Mouse (Mus musculus) splenic B cell, adult 2 months (primary cell): ENCODE data around the gene Tpd52l1.

ENCODE experiments used
- DNase-seq: peaks from one replicate; pipeline ENCODE4 v3.0.0-alpha.2; 2011; ENCODE audit warnings: low read depth, low spot score
- H3K27me3 ChIP-seq: 2 replicates; pipeline ENCODE4 v1.6.1; 2012; ENCODE audit warnings: mild to moderate bottlenecking, low read length, moderate library complexity, mixed read lengths; ENCODE audit not compliant: control insufficient read depth, poor library complexity, insufficient read depth, severe bottlenecking
- H3K36me3 ChIP-seq: 2 replicates; pipeline ENCODE4 v1.6.1; 2012; ENCODE audit warnings: mild to moderate bottlenecking, low read length, moderate library complexity, mixed read lengths; ENCODE audit not compliant: control insufficient read depth, poor library complexity, insufficient read depth, severe bottlenecking

The Tpd52l1 gene

DNA sequence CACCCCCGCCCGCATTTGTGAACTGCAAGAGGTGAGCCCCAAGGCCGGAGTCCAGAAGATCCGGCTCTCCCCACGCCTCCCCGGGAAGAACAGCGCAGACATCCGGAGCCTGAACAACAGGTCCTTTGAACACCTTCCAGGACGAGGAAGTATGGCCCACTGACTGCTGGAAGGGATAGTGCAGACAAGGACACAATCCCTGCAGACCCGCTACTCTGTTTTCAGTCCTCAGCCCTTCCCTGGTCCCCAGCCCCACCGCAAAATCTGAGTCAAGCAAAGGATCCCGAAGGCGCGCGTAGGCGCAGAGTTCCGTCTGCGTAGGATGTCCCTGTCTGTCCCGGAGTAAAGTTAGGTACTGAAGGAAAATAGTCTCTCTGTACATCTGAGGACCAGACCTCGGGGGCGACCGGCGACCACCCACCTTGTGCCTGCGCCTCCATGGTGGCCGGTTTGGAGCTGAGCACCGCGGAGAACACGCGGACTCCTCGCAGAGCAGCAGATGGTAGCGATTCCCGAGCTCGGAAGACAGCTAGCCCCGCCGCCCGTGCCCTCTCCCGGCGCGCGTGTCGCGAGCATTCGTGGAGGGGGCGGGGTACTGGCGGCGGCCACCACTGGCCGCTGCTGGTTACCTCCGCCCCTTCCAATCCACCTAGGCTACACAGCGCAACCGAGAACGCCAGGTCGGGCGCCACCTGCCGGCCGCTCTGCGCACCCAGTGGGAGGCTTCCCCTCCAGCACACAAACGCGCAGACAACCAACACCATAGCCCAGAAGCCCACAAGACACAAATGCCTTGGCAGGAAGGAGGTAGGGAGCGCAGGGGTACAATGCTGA, at the start of gene Tpd52l1:
Gene Tpd52l1, minus strand, starts transcription at position 668 of the 834 bp plus-strand sequence.
- DNase-seq = peak; percentile 8
- no peaks in the 10 kb centered on the region for H3K36me3 ChIP-seq
- no peaks in the 10 kb centered on the region; the same call in 1 of the 2 replicates for H3K27me3 ChIP-seq

DNA sequence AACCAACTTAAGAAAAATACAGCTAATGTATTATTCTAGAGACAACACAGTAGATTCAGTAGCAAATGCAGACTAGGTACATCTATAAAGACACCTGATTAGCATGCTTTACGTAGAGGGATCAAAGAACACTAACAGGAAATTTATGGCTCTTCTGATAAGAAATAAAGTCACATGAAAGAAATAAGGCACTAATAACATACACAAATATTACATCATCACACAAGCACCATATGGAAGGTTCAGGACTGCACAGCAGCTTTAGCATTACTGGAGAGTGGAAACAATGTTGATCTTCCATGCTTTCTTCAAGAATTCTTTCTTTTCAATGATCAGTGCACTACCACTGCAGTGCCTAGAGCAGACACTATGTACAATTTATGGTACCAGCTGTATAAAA, 48.5 kb upstream of the Tpd52l1 start:
- H3K27me3 ChIP-seq = no peaks in the 10 kb centered on the region
- no peaks in the 10 kb centered on the region for H3K36me3 ChIP-seq
- DNase-seq = no peak

DNA sequence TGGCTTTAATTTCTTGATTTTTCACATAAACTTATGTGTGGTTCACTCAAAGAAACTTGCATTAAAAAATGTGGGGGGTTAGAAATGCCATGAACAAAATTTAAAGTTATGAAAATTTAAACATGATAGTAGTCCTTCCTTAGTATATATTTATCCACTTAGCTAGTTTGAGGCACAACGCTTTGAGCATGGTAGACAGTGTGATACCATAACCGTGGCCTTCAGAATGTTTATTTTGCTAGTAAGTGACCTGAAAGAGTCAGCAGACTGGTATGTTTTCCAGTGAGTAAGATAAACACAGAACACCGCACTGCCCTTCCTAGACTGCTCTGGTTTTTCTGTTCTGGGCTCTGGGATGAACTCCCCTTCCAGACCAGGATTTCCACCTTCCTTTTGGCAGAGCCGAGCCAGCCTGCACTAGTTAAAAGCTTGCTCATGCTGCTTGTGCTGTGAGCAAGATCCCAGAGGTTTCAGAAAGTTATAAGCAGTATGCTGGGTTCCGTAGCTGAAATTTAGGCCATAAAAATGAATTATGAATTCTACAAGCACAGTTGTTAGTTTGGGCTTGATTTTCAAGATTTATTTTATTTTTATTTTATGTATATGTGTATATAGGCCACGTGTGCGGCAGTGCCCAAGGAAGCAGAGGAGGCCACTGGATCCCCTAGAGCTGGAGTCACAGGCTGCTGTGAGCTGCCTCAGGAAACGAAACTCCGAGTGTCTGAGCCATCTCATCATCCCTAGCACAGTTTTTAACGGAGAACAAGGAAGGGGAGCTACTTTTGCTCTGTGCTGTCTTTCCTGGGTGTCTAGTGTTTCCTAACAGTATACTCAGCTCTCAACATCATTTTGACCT, 21.5 kb upstream of the Tpd52l1 start:
- Histone ChIP-seq H3K27me3 (no peaks in the 10 kb centered on the region), H3K36me3 (no peaks in the 10 kb centered on the region)
- no peak for DNase-seq

DNA sequence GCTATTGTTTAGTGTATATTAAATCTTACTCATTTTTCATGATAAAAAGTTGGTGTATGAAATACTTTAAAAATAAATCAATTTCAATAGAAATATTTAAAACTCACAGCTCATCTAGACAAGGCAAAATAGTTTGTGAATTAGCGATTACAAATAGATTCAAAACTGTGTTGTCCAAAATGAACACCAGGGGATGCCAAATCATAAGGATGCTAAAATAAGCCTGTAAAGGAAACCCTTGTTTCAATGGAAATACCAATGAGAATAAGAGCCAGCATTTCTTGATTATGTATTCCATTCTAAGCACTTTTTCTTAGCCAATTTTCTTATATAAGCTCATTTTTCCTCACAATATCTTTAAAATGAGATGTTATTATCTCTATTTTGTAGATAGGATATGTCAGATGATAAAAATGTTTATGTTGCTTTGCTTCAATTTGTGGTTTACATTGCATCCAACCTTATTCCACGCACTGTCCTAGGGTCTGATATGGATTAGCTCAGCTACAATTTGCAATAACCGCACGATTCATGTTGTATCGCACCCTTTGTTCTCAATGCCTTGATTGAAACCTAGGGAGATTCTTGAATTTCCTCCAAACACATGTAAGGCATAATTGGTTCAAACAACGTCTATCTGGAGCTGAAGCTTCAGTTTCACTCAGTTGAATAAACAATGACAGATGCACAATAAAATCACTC, 20.2 kb upstream of the Tpd52l1 start:
- DNase-seq = no peak
- H3K27me3 ChIP-seq = no peaks in the 10 kb centered on the region
- H3K36me3 ChIP-seq = no peaks in the 10 kb centered on the region

DNA sequence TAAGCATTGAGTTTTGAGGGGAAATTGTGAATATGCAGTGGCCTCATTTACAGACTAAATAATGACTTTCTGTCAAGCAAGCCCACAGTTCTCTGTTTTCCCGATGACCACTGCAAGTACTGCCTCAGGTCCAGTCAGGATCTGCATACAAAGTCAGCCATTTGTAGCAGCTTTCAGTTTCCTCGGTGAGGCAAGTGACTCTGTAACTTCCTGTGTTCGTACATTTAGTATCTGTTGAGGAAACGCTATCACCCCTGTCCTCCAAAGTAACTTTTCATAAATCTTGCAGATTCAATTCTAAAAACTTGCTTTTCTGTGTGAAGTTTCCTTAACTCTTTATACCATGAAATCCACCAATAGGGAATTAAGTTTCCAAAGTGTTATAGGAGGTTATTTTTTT, 19.7 kb upstream of the Tpd52l1 start:
- no peak for DNase-seq
- H3K36me3 ChIP-seq = no peaks in the 10 kb centered on the region
- no peaks in the 10 kb centered on the region for H3K27me3 ChIP-seq

DNA sequence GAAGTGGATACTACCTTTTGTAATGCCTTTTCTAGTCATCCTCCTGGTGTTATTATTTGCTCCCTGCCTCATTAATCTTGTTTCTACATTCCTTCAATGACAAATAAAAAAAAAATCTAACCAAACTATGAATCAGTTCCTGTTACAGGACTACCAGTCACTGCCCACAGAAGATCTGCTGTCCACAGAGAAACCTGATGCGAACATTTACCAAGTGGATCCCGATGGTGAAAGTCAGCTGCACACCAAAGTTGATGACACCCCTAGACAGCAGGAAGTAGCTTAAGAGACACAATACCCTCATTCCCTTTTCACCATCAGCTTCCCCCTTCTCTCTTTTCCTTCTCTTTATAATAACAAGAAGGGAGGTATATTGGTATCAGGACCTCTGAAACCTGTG, 17.3 kb upstream of the Tpd52l1 start:
- no peaks in the 10 kb centered on the region for H3K36me3 ChIP-seq
- no peaks in the 10 kb centered on the region for H3K27me3 ChIP-seq
- DNase-seq = no peak

DNA sequence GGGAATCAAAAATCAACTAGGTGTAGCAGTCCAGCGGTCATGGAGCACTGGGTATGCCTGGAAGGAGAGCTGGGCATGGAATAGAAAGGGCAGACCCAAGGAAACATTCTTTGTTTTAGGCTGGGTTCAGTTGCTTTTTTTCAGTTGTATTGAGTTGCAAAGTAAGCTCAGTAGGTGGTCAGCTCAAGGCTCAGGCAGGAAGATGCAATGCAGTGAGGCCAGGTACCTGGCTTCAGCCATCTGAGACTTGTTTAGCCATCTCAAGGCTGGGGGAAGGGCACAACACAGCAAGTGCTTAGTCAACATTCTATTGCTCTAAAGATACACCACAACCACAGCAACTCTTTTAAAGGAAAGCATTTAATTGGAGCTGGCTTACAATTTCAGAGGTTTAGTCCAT, 11.0 kb upstream of the Tpd52l1 start:
- Histone ChIP-seq H3K27me3 (no peaks in the 10 kb centered on the region), H3K36me3 (no peaks in the 10 kb centered on the region)
- DNase-seq = no peak

DNA sequence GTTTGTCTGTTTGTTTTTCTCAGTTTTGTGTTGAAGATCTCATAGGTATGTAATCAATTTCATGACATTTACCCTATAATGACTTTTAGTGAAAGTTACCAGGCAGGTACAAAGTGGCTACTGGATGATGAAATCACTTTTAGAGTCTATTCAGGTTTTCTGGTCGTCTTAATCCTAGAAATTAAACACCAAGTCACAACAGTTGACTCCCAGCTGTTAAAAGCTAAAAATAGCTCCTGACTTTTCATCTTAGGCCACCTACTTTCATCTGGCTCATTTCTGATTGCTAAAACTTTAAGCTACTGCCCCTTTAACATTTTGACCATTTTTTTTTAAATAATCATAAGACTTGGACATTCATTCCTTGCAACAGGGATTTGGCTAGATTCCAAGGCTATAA, 1.3 kb upstream of the Tpd52l1 start:
- Histone ChIP-seq H3K27me3 (no peaks in the 10 kb centered on the region; the same call in 1 of the 2 replicates), H3K36me3 (no peaks in the 10 kb centered on the region)
- no peak for DNase-seq

DNA sequence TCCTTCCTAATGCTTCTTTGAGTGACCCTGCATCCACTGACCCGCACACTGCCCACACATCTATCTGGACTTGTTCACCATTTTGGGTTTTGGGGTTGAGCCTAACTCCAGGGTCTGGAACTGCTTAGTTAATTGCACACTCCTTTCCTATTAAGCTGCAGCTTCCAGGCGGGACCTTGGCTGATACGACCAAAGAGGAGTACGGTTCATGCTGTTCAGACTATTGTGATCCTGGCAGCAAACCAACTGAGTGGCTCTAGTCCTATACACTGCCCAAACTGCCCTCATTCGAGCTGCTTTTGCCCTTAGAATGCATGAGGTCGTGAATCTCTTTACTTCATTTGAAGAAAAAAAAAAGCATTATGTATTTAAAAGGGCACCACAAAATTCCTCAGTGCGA, 1.6 kb downstream of the Tpd52l1 start:
- no peaks in the 10 kb centered on the region; the same call in 1 of the 2 replicates for H3K27me3 ChIP-seq
- no peak for DNase-seq
- H3K36me3 ChIP-seq = no peaks in the 10 kb centered on the region

DNA sequence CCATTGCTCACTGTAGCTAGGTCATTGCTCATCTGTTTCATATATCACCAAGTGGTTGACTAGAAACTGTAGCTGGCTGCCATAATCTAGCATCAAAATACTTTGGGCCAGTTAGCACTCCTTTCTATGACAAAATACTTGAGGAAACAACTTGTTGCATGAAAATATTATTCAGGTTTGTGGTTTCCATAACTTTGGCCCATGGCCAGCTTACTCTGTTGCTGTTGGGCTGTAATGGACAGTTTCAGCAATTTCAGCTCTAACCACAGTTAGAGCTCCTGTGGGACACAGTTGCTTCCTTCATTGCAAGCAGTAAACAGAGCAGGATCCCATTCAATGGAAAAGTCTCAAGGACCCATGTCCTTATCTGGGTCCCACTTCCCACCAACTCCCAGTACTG, 4.3 kb downstream of the Tpd52l1 start:
- Histone ChIP-seq H3K36me3 (no peaks in the 10 kb centered on the region), H3K27me3 (no peaks in the 10 kb centered on the region; the same call in 1 of the 2 replicates)
- no peak for DNase-seq

DNA sequence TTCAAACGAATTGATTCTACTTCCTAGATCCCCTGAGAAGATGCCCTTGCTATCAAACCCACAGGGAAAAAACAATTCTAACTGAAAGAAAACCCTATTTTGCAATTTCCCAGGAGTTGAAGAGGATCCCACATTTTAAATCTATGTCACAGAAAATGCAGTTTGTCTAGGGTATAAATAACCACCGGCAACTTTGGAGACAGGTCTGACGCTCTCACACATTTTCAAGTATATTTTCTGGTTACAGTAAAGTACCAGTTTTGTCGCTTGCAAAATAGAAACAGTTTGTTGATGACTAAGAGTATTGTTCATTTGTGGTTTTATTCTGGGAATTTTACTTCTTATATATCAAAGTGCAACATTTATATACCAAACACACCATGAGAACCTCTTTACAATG, 9.7 kb downstream of the Tpd52l1 start:
- DNase-seq = no peak
- Histone ChIP-seq H3K36me3 (no peaks in the 10 kb centered on the region), H3K27me3 (no peaks in the 10 kb centered on the region)

DNA sequence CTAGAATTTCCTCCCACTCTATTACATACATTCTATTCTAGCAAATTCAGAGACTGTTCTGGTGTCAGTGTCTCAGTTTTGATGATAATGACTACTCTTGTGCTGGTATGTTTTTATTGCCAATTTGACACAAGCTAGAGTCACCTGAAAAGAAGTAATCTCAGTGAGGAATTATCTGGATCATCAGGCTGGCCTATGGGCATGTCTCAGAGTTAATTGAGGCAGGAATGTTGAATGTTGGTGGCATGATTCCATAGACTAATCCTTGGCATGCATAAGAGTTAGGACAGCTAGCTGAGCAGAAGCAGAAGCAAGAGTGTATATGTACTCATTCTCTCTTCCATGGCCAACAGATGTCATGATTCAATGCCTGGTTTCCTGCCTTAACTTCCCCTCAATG, 27.8 kb downstream of the Tpd52l1 start:
- Histone ChIP-seq H3K27me3 (no peaks in the 10 kb centered on the region; the same call in 1 of the 2 replicates), H3K36me3 (no peaks in the 10 kb centered on the region)
- DNase-seq = no peak

DNA sequence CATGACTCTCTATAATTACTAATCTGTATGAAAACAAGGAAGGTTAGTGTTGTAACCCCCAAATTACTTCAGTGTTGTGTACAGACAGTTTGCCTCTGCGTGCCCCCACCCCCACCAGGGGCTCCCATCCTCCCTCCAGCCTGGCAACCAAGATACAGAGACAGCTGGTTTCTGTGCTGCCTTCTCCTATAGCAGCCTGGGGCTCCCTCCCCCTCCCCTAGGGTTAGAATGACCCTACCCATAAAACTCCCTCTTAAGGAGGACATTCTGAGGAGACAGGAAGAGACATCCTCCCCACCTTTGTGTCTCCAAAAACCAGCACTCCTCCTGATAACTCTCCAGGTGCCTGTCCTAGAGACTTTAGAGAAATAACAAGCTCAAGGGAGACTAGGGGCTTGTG, 52.8 kb downstream of the Tpd52l1 start:
- Histone ChIP-seq H3K27me3 (no peaks in the 10 kb centered on the region), H3K36me3 (no peaks in the 10 kb centered on the region)
- no peak for DNase-seq

DNA sequence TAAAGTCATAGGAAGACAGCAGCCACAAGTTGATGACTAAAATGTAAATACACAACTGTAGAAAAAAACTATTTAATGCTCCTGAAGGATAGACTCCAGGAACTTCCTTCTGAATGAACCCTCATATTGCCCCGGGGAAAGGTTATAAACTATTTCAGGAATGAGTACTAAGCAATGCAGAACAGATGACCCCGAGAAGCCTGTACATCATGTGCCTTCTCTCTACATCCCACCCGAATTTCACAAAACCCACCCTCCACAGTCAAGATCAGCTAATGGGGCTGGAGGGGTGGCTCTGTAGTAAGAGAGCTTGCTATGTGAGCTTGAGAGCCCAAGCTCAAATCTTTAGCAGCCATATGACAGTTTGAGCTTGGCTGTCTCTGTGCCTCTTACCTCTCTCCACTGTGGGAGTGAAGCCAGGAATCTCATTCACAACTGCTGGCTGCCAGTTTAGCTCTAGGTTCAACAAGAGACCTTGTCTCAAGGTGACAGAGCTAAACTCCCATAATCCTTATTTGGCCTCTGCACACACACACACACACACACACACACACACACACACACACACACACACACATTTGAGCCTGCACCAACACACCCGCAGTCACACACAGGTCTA, 54.9 kb downstream of the Tpd52l1 start:
- H3K36me3 ChIP-seq = no peaks in the 10 kb centered on the region
- no peak for DNase-seq
- H3K27me3 ChIP-seq = no peaks in the 10 kb centered on the region
